Mouse (Mus musculus) G1E (cell line): ENCODE measurements at regions not wholly inside any gene's neighbourhood (a gene's known extent, or its start where the extent isn't known, plus 50 kb on each side); places are given as distances from the start of the nearest gene placed in this dataset.

ENCODE experiments used
- CTCF ChIP-seq: IDR thresholded peaks from 2 replicates; pipeline ENCODE4 v1.5.1; 2012; ENCODE audit warnings: low read depth, low read length, inconsistent platforms, mixed read lengths
- GATA1 ChIP-seq: IDR thresholded peaks from 2 replicates; pipeline ENCODE4 v1.6.1; 2012; ENCODE audit warnings: borderline replicate concordance, low read length, inconsistent platforms, mixed read lengths
- GATA2 ChIP-seq: IDR thresholded peaks from 2 replicates; pipeline ENCODE4 v1.6.1; 2012; ENCODE audit warnings: low read depth, low read length, inconsistent platforms, borderline replicate concordance
- TAL1 ChIP-seq: conservative IDR thresholded peaks from 2 replicates; pipeline ENCODE4 v1.6.1; 2012; ENCODE audit warnings: low read depth, low read length, inconsistent platforms, mixed read lengths

- no peak for TF ChIP-seq TAL1
- TF ChIP-seq CTCF = no peak
- TF ChIP-seq GATA1 = no peak
- no peak for TF ChIP-seq GATA2
These were observed 387.9 kb upstream of the Tmpo start for GRCm38 (mm10) chr10:91569046-91569445.
